Mouse (Mus musculus) lung, embryonic 14.5 days (tissue): ENCODE results near the gene Syngr4. TPM values are rescaled to one million over a fixed set of nuclear protein-coding genes. Genes with fewer than 3 reads are reported as not detected.
"Not testable (repeated sequence)": the region's sequence is repeated elsewhere in the genome, so short reads cannot be mapped to it uniquely, and the experiment has no call there.

Source experiments
- ATAC-seq: fragments of 200-750 bp; cut with Nextera tagmentation; 2 replicates; pipeline ENCODE4 v1.8.0; 2017; ENCODE audit warnings: mild to moderate bottlenecking, moderate TSS enrichment, moderate library complexity; ENCODE audit not compliant: insufficient read depth
- DNase-seq: peaks from one replicate; pipeline ENCODE4 v3.0.0-alpha.2; 2015
- H3K27ac ChIP-seq: fragments of 300-500 bp; sonication (generic); 2 replicates; pipeline ENCODE4 v1.5.1; 2014; ENCODE audit warnings: low read depth, mild to moderate bottlenecking, moderate library complexity
- H3K27me3 ChIP-seq: fragments of 300-500 bp; sonication (generic); 2 replicates; pipeline ENCODE4 v1.6.1; 2014; ENCODE audit warnings: low read length, control low read depth; ENCODE audit not compliant: insufficient read depth
- H3K36me3 ChIP-seq: fragments of 300-500 bp; sonication (generic); 2 replicates; pipeline ENCODE4 v1.6.1; 2014; ENCODE audit warnings: control low read depth; ENCODE audit not compliant: insufficient read depth
- H3K4me1 ChIP-seq: fragments of 300-500 bp; sonication (generic); 2 replicates; pipeline ENCODE4 v1.6.1; 2014; ENCODE audit warnings: antibody characterized with exemption, control low read depth; ENCODE audit not compliant: insufficient read depth
- H3K4me2 ChIP-seq: fragments of 300-500 bp; sonication (generic); 2 replicates; pipeline ENCODE4 v1.6.1; 2014; ENCODE audit warnings: mild to moderate bottlenecking
- H3K4me3 ChIP-seq: fragments of 300-500 bp; sonication (generic); 2 replicates; pipeline ENCODE4 v1.5.1; 2014; ENCODE audit warnings: low read depth, low read length
- H3K9ac ChIP-seq: fragments of 300-500 bp; sonication (generic); 2 replicates; pipeline ENCODE4 v1.6.1; 2014
- H3K9me3 ChIP-seq: fragments of 300-500 bp; sonication (generic); 2 replicates; pipeline ENCODE4 v1.6.1; 2016; ENCODE audit warnings: low read depth, low read length, control low read depth
- CTCF ChIP-seq: IDR thresholded peaks from 2 replicates; pipeline ENCODE4 v1.5.1; 2016; ENCODE audit warnings: antibody characterized with exemption, low read depth
- WGBS: fragments of 180-500 bp; shearing (Covaris S2); extraction: QIAGEN DNeasy Blood & Tissue Kit; methylation state at CpG from one replicate; pipeline ENCODE4 v1.1.7; 2014; 5-methylcytosine and 5-hydroxymethylcytosine counted together
- polyA plus RNA-seq: library from polyadenylated mRNA; unstranded; fragments of >200 nt; fragmentation: Nextera tagmentation; extraction: Ambion mirVana; gene quantifications from 2 replicates; pipeline ENCODE4 v1.2.1, GENCODE M21; 2014

Gene Syngr4
- polyA plus RNA-seq, 1 experiment from 2014 or later: 1.0 TPM

- H3K9me3 ChIP-seq, H3K4me1 ChIP-seq, H3K9ac ChIP-seq, H3K36me3 ChIP-seq, ATAC-seq, H3K27me3 ChIP-seq: not testable (repeated sequence)
- H3K4me2 ChIP-seq: peak overlapping the region; percentile 96
- 0 out of 2 replicates have a peak overlapping the region, but pooled peaks have one; percentile 81 for H3K27ac ChIP-seq
- H3K4me3 ChIP-seq: peak overlapping the region; percentile 49; the same call in 1 of the 2 replicates
- DNase-seq: peak; percentile 70
- 63% methylated on average over 4 of the region's 4 CpGs for WGBS
- peak; percentile 55 for TF ChIP-seq CTCF
Measured at GRCm38 (mm10) chr7:45898125-45898524, 1.6 kb upstream of the Syngr4 start.

DNA sequence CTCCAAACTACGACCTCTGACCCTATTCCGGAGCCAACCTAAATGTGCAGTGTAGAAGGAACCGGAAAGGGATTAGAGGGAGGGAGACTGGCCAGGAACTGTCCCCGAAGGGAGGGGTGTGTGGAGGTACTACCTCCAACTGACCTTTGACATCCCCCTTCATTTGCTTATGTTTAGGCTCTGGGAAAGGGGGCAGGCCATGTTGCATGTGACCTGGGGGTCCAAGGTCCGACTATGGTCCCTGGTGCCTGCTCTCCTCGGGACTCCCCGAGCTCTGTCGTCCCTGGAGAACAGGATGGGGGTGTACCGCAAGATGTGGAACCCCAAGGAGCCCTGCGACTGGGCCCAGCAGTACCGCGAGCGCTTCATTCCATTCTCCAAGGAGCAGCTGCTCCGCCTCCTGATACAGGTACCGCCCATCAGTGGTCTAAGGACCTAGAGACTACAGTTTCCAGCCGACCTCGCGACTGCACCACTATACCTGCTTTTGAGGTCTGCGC lies 794 bp upstream of the Syngr4 start:
- H3K4me2 ChIP-seq: peak overlapping the region; percentile 96
- 0 out of 2 replicates have a peak, but pooled peaks have one; percentile 4 for TF ChIP-seq CTCF
- no peaks in the 10 kb centered on the region for H3K9me3 ChIP-seq
- peak overlapping the region; percentile 49 for H3K4me3 ChIP-seq
- H3K36me3 ChIP-seq: no peaks in the 10 kb centered on the region
- 0 out of 2 replicates have a peak, but pooled peaks cover 6% of the 10 kb centered on the region for H3K4me1 ChIP-seq
- WGBS: 3% methylated on average over 19 of the region's 19 CpGs
- peak overlapping the region; percentile 69 for H3K9ac ChIP-seq
- DNase-seq (peak; percentile 77), ATAC-seq (peak; percentile 69)
- no peaks in the 10 kb centered on the region for H3K27me3 ChIP-seq
- H3K27ac ChIP-seq: peak overlapping the region; percentile 81

- no peaks in the 10 kb centered on the region for H3K9me3 ChIP-seq
Measured at GRCm38 (mm10) chr7:45895931-45896516, 490 bp downstream of the Syngr4 start.

GRCm38 (mm10) chr7:45892651-45893050 lies 3.9 kb downstream of the Syngr4 start:
- Histone ChIP-seq H3K27me3 (no peaks in the 10 kb centered on the region), H3K4me3 (no peak overlapping the region), H3K36me3 (no peaks in the 10 kb centered on the region), H3K9ac (no peak overlapping the region), H3K27ac (no peak overlapping the region), H3K4me1 (0 out of 2 replicates have a peak, but pooled peaks cover 2% of the 10 kb centered on the region), H3K4me2 (no peak overlapping the region), H3K9me3 (no peaks in the 10 kb centered on the region)
- WGBS: 77% methylated on average over 2 of the region's 2 CpGs
- DNase-seq (no peak), ATAC-seq (no peak)
- TF ChIP-seq CTCF: no peak

More at GRCm38 (mm10) chr7:45895931-45896516, 490 bp downstream of the Syngr4 start:
- no peak for TF ChIP-seq CTCF
- Histone ChIP-seq H3K4me3 (peak overlapping the region; percentile 49), H3K36me3 (no peaks in the 10 kb centered on the region), H3K9ac (no peak overlapping the region), H3K4me1 (0 out of 2 replicates have a peak, but pooled peaks cover 6% of the 10 kb centered on the region), H3K27ac (peak overlapping the region; percentile 52; the same call in 1 of the 2 replicates), H3K4me2 (peak overlapping the region; percentile 96), H3K27me3 (no peaks in the 10 kb centered on the region)
- 61% methylated on average over 6 of the region's 6 CpGs for WGBS
- ATAC-seq: 0 out of 2 replicates have a peak, but pooled peaks have one; percentile 29
- DNase-seq: no peak

- ATAC-seq: 0 out of 2 replicates have a peak, but pooled peaks have one; percentile 20
- H3K36me3 ChIP-seq: peaks cover 40% of the 10 kb centered on the region
- 69% methylated on average over 3 of the region's 3 CpGs for WGBS
- peak overlapping the region; percentile 31; the same call in 1 of the 2 replicates for H3K9ac ChIP-seq
- H3K4me1 ChIP-seq: no peaks in the 10 kb centered on the region
- DNase-seq: no peak
- no peak for TF ChIP-seq CTCF
- H3K4me3 ChIP-seq: no peak overlapping the region
- no peaks in the 10 kb centered on the region for H3K27me3 ChIP-seq
- H3K4me2 ChIP-seq: no peak overlapping the region
- H3K27ac ChIP-seq: no peak overlapping the region
- no peaks in the 10 kb centered on the region for H3K9me3 ChIP-seq
Measured at GRCm38 (mm10) chr7:45887246-45887645, 9.3 kb downstream of the Syngr4 start.

GRCm38 (mm10) chr7:45881011-45881410 lies 15.5 kb downstream of the Syngr4 start:
- Histone ChIP-seq H3K36me3 (peaks cover 94% of the 10 kb centered on the region), H3K4me2 (no peak overlapping the region), H3K4me3 (no peak overlapping the region), H3K9ac (no peak overlapping the region), H3K4me1 (no peaks in the 10 kb centered on the region), H3K9me3 (no peaks in the 10 kb centered on the region), H3K27me3 (no peaks in the 10 kb centered on the region), H3K27ac (no peak overlapping the region)
- DNase-seq (no peak), ATAC-seq (no peak)
- no peak for TF ChIP-seq CTCF
- 89% methylated on average over 2 of the region's 2 CpGs for WGBS

- no peak overlapping the region for H3K4me3 ChIP-seq
- peaks cover 94% of the 10 kb centered on the region for H3K36me3 ChIP-seq
- 98% methylated on average over 4 of the region's 4 CpGs for WGBS
- DNase-seq (no peak), ATAC-seq (no peak)
- H3K9me3 ChIP-seq: no peaks in the 10 kb centered on the region
- no peak overlapping the region for H3K9ac ChIP-seq
- H3K4me1 ChIP-seq: no peaks in the 10 kb centered on the region
- no peaks in the 10 kb centered on the region for H3K27me3 ChIP-seq
- no peak overlapping the region for H3K27ac ChIP-seq
- no peak for TF ChIP-seq CTCF
- H3K4me2 ChIP-seq: no peak overlapping the region
Measured at GRCm38 (mm10) chr7:45880531-45880930, 16.0 kb downstream of the Syngr4 start.

- H3K9ac ChIP-seq, H3K4me2 ChIP-seq, H3K9me3 ChIP-seq, H3K4me3 ChIP-seq, ATAC-seq, H3K27ac ChIP-seq, DNase-seq, H3K27me3 ChIP-seq: not testable (repeated sequence)
- H3K4me1 ChIP-seq: peaks cover 12% of the 10 kb centered on the region; the same call in 1 of the 2 replicates
- WGBS: 79% methylated on average over 1 of the region's 1 CpGs
- H3K36me3 ChIP-seq: peaks cover 90% of the 10 kb centered on the region
Measured at GRCm38 (mm10) chr7:45878278-45878677, 18.2 kb downstream of the Syngr4 start, which contains the start of gene Grin2d. Gene Grin2d (minus strand): TSS chr7:45878378.
